Mouse (Mus musculus): ENCODE measurements at regions not wholly inside any gene's neighbourhood (a gene's known extent, or its start where the extent isn't known, plus 50 kb on each side); places are given as distances from the start of the nearest gene placed in this dataset.

- 81% methylated on average over 3 of the region's 3 CpGs for WGBS
- H3K9ac ChIP-seq (ENCODE audit: low read depth, low read length): no peak overlapping the region
- H3K27ac ChIP-seq: no peak overlapping the region
- H3K4me3 ChIP-seq: no peak overlapping the region
- H3K27me3 ChIP-seq (ENCODE audit: control insufficient read depth, insufficient read depth, low read length): no peaks in the 10 kb centered on the region
- H3K36me3 ChIP-seq (ENCODE audit: control insufficient read depth, insufficient read depth, low read length): no peaks in the 10 kb centered on the region
- TF ChIP-seq CTCF (IDR thresholded peaks at IDR 0.05) (no peak), POLR2A (IDR thresholded peaks at IDR 0.05; ENCODE audit: insufficient read depth, low read depth, low read length) (no peak), EP300 (IDR thresholded peaks at IDR 0.05; ENCODE audit: insufficient read depth, low read depth, low read length) (no peak)
- H3K4me1 ChIP-seq (ENCODE audit: control insufficient read depth, insufficient read depth, low read length): no peaks in the 10 kb centered on the region
- no peaks in the 10 kb centered on the region for H3K79me2 ChIP-seq (replicated peaks; ENCODE audit: control insufficient read depth, insufficient read depth, low read length)
- no peak for DNase-seq
- intact Hi-C loops (cut with DNase I): no loop called here
These were observed 70.1 kb upstream of the Frmd4a start for GRCm38 (mm10) chr2:3947432-3947831.

DNA sequence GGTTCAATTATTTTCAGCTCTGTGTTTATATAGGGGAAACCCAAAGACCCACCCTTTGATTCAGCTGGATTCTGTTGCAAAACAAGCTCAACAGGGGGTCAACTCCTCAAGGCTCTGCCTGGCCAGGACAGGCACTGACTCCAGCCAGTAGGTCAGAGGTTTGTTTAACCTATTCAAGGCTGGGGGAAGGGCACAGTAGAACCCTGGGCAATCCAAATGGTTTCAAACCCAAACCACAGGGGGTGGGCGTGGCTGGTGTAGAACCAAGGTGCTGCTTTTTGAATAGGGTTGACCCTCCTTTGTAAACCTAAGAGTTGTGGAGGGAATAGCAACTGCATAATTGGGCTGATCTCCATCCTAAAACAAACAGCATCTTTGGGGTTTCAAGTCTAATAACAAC is 69.2 kb upstream of the Frmd4a start:
- Histone ChIP-seq H3K4me3 (no peak overlapping the region), H3K27ac (no peak overlapping the region), H3K36me3 (ENCODE audit: control insufficient read depth, insufficient read depth, low read length) (no peaks in the 10 kb centered on the region), H3K9ac (ENCODE audit: low read depth, low read length) (no peak overlapping the region), H3K27me3 (ENCODE audit: control insufficient read depth, insufficient read depth, low read length) (no peaks in the 10 kb centered on the region), H3K4me1 (ENCODE audit: control insufficient read depth, insufficient read depth, low read length) (no peaks in the 10 kb centered on the region), H3K79me2 (replicated peaks; ENCODE audit: control insufficient read depth, insufficient read depth, low read length) (no peaks in the 10 kb centered on the region)
- no peak for DNase-seq
- WGBS: 61% methylated on average over 1 of the region's 1 CpGs
- TF ChIP-seq POLR2A (IDR thresholded peaks at IDR 0.05; ENCODE audit: insufficient read depth, low read depth, low read length): no peak
- no peak for TF ChIP-seq CTCF (IDR thresholded peaks at IDR 0.05)
- TF ChIP-seq EP300 (IDR thresholded peaks at IDR 0.05; ENCODE audit: insufficient read depth, low read depth, low read length): no peak
- intact Hi-C loops (cut with DNase I): no loop called here

- intact Hi-C loops (cut with DNase I): no loop called here
- DNase-seq: no peak
- TF ChIP-seq POLR2A (IDR thresholded peaks at IDR 0.05; ENCODE audit: insufficient read depth, low read depth, low read length) (no peak), EP300 (IDR thresholded peaks at IDR 0.05; ENCODE audit: insufficient read depth, low read depth, low read length) (no peak)
These were observed 60.0 kb upstream of the Frmd4a start for GRCm38 (mm10) chr2:3957491-3957890.

GRCm38 (mm10) chr2:3958065-3958641 is 59.4 kb upstream of the Frmd4a start:
- Histone ChIP-seq H3K79me2 (replicated peaks; ENCODE audit: control insufficient read depth, insufficient read depth, low read length) (no peaks in the 10 kb centered on the region), H3K4me1 (ENCODE audit: control insufficient read depth, insufficient read depth, low read length) (no peaks in the 10 kb centered on the region), H3K36me3 (ENCODE audit: control insufficient read depth, insufficient read depth, low read length) (no peaks in the 10 kb centered on the region), H3K27me3 (ENCODE audit: control insufficient read depth, insufficient read depth, low read length) (no peaks in the 10 kb centered on the region), H3K27ac (no peak overlapping the region), H3K4me3 (no peak overlapping the region), H3K9ac (ENCODE audit: low read depth, low read length) (no peak overlapping the region)
- TF ChIP-seq POLR2A (IDR thresholded peaks at IDR 0.05; ENCODE audit: insufficient read depth, low read depth, low read length) (no peak), EP300 (IDR thresholded peaks at IDR 0.05; ENCODE audit: insufficient read depth, low read depth, low read length) (no peak), CTCF (IDR thresholded peaks at IDR 0.05) (no peak)
- peak in 1 of 2 experiments; percentile 6 for DNase-seq
- intact Hi-C loops (cut with DNase I): no loop called here
- WGBS: 29% methylated on average over 12 of the region's 12 CpGs

More at GRCm38 (mm10) chr2:3957491-3957890, 60.0 kb upstream of the Frmd4a start:
- Histone ChIP-seq H3K9ac (ENCODE audit: low read depth, low read length) (no peak overlapping the region), H3K4me3 (no peak overlapping the region), H3K27ac (no peak overlapping the region), H3K36me3 (ENCODE audit: control insufficient read depth, insufficient read depth, low read length) (no peaks in the 10 kb centered on the region), H3K4me1 (ENCODE audit: control insufficient read depth, insufficient read depth, low read length) (no peaks in the 10 kb centered on the region), H3K79me2 (replicated peaks; ENCODE audit: control insufficient read depth, insufficient read depth, low read length) (no peaks in the 10 kb centered on the region), H3K27me3 (ENCODE audit: control insufficient read depth, insufficient read depth, low read length) (no peaks in the 10 kb centered on the region)

DNA sequence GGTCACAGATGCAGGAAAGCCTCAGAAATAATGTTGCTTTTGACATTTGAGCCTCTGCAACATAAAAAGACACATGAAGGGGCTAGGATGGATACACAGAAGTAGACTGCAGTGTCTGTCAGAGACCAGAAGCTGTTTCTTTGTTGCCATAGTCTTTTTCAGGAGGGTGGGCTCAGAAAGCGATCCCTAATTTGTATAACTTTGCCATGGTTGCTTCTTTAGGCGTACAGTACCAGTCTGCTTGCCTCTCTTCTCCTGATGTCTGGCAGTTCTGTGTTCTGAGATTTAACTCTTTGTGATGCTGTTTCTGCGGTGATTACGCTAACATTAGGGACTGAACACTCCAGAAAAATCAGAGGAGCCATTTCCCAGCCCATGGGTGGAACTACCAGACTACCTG is 58.8 kb upstream of the Frmd4a start:
- no peaks in the 10 kb centered on the region for H3K27me3 ChIP-seq (ENCODE audit: control insufficient read depth, insufficient read depth, low read length)
- no peaks in the 10 kb centered on the region for H3K36me3 ChIP-seq (ENCODE audit: control insufficient read depth, insufficient read depth, low read length)
- H3K79me2 ChIP-seq (replicated peaks; ENCODE audit: control insufficient read depth, insufficient read depth, low read length): no peaks in the 10 kb centered on the region
- no peak overlapping the region for H3K27ac ChIP-seq
- no peak for DNase-seq
- no peak overlapping the region for H3K9ac ChIP-seq (ENCODE audit: low read depth, low read length)
- WGBS: 81% methylated on average over 4 of the region's 4 CpGs
- H3K4me1 ChIP-seq (ENCODE audit: control insufficient read depth, insufficient read depth, low read length): no peaks in the 10 kb centered on the region
- no peak overlapping the region for H3K4me3 ChIP-seq
- TF ChIP-seq POLR2A (IDR thresholded peaks at IDR 0.05; ENCODE audit: insufficient read depth, low read depth, low read length): no peak
- TF ChIP-seq CTCF (IDR thresholded peaks at IDR 0.05): no peak
- no peak for TF ChIP-seq EP300 (IDR thresholded peaks at IDR 0.05; ENCODE audit: insufficient read depth, low read depth, low read length)
- intact Hi-C loops (cut with DNase I): no loop called here

DNA sequence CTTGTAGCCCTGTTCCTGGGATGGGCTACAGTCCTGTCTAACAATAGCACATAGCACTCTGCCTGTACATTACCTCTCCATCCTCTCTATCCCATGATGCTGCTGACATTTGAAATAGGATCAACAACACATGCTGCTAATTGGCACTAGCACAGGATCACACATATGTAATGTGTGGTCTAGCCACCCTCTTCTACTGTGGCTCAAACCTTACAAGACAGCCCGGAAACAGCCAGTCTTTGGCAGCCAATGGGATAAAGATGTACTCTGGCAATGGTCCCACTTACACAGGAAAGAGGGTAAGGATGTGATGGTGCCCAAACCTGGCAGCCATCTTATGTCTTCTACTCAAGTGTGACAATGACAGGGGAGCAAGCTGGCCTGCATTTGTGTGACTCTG is 58.3 kb upstream of the Frmd4a start:
- Histone ChIP-seq H3K27ac (no peak overlapping the region), H3K9ac (ENCODE audit: low read depth, low read length) (no peak overlapping the region), H3K4me1 (ENCODE audit: control insufficient read depth, insufficient read depth, low read length) (no peaks in the 10 kb centered on the region), H3K4me3 (no peak overlapping the region), H3K27me3 (ENCODE audit: control insufficient read depth, insufficient read depth, low read length) (no peaks in the 10 kb centered on the region), H3K36me3 (ENCODE audit: control insufficient read depth, insufficient read depth, low read length) (no peaks in the 10 kb centered on the region), H3K79me2 (replicated peaks; ENCODE audit: control insufficient read depth, insufficient read depth, low read length) (no peaks in the 10 kb centered on the region)
- TF ChIP-seq EP300 (IDR thresholded peaks at IDR 0.05; ENCODE audit: insufficient read depth, low read depth, low read length) (no peak), CTCF (IDR thresholded peaks at IDR 0.05) (no peak), POLR2A (IDR thresholded peaks at IDR 0.05; ENCODE audit: insufficient read depth, low read depth, low read length) (no peak)
- DNase-seq: no peak
- WGBS: 77% methylated on average over 1 of the region's 1 CpGs
- intact Hi-C loops (cut with DNase I): no loop called here
